Mouse (Mus musculus): ENCODE results near the gene Med22.

Med22 gene

DNA sequence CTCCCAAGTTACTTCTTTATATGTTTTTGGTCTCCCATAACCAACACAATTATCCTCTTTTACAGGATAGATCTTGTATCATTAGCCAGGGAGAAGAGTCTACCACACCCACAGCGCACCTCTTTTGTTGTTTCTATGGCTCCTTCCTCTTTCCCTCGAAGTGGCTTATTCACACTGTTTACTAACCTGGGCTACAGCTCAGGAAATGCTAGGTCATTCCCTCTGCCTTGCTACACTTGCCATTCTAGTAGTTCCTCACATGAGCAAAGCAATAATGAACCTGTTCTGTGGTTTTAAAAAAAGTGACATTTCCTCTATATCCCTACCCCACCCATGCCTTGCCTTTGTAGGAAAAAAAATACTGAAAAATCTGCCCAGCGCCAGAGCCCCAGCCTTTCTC, 47.6 kb downstream of the Med22 start:
- DNase-seq: no peak

All from layer of hippocampus, adult 9-11 months (tissue).